Mouse (Mus musculus): ENCODE data around the gene Auts2.

DNA sequence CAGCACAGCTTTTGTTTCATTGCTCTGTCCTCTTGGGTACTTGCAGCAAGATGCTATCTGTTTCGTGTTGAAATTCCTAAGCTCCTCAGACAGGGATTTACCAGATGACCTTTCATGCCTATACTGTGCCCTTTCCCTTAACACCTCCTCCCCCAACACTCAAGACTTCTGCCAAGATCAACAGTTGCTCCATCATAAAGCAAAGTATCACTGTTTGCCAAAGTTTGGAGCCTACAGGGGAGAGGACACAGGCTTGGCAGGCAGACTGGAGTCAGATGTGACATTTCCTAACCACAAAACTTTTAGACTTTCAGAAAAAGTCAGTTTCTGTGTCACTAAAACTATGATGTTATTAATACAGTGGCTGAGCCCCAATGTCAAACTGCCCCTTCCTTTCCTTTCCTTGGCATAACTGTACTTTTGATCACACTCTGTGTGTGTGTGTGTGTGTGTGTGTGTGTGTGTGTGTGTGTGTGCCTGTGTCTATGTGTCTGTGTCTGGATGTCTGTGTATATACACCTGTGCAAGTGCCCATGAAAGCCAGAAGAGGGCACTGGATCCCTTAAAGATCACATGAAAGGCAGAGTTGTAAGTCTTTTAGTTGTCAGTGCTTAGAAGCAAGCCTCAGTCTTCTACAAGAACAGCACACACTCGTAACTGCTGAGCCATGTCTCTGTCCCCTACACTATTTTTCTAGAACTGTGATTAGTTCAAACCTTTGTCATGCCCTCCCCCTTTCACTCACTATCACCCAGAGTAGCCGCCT is 213.8 kb downstream of the Auts2 start:
- TF ChIP-seq CTCF (IDR thresholded peaks at IDR 0.05; ENCODE audit: insufficient read depth, low read length) = no peak
- TF ChIP-seq POLR2A (IDR thresholded peaks at IDR 0.05; ENCODE audit: borderline replicate concordance, extremely low read depth, low read depth, low read length) = no peak

Data from lung, adult 2 months (tissue).